In genomic region chr10:46350196-46350595, GRCm38 (mm10) we compare ENCODE assay signal across 23 mouse cellular contexts.
DNase-seq lines count a peak whose midpoint lies in the region; ATAC-seq and TF ChIP-seq lines count a peak whose summit lies in the region.
"Had no signal": no experiment of that assay in that cellular context is flagged by ENCODE, and none has a peak within 500 bp of the region (broad histone marks: within the 10 kb centered on the region; RNA-seq: fewer than 3 reads in every experiment).

No protein-coding gene starts in this region.

- ATAC-seq in hindbrain, embryonic 11.5 days (ENCODE audit: low FRiP score) = peak; percentile 30; the same call in 1 of the 2 replicates
- ATAC-seq in midbrain, embryonic 15.5 days (replicated peaks) = 0 out of 2 replicates have a peak, but pooled peaks have one; percentile 27
- ATAC-seq in hindbrain, embryonic 14.5 days (ENCODE audit: low FRiP score) = peak; percentile 57; the same call in 1 of the 2 replicates
- peak; percentile 65; the same call in 1 of the 2 replicates for ATAC-seq in neural tube, embryonic 13.5 days (ENCODE audit: low read depth)
- ATAC-seq: activated CD4-positive, CD25-positive, alpha-beta regulatory T cell, adult 4 months had no signal

- intact Hi-C loops in gastrocnemius, adult 2 months (cut with DNase I) = no loop called here

- H3K9me3 ChIP-seq in hindbrain, embryonic 11.5 days (ENCODE audit: control insufficient read depth, low read length) = no peaks in the 10 kb centered on the region
- H3K9me3 ChIP-seq in hindbrain, embryonic 10.5 days = no peaks in the 10 kb centered on the region
- H3K9me3 ChIP-seq in midbrain, embryonic 15.5 days = no peaks in the 10 kb centered on the region
- no peaks in the 10 kb centered on the region for H3K9me3 ChIP-seq in midbrain, embryonic 10.5 days (replicated peaks)
- no peaks in the 10 kb centered on the region for H3K9me3 ChIP-seq in hindbrain, embryonic 14.5 days (ENCODE audit: control insufficient read depth, low read length)
- no peaks in the 10 kb centered on the region for H3K9me3 ChIP-seq in neural tube, embryonic 13.5 days
- H3K9me3 ChIP-seq: embryonic facial prominence, embryonic 15.5 days; limb, embryonic 12.5 days; liver, embryonic 13.5 days; lung, embryonic 15.5 days; midbrain, embryonic 12.5 days had no signal

- no peak overlapping the region for H3K4me3 ChIP-seq in hindbrain, embryonic 11.5 days (ENCODE audit: low read depth, low read length)
- H3K4me3 ChIP-seq in hindbrain, embryonic 10.5 days = no peak overlapping the region
- H3K4me3 ChIP-seq in midbrain, embryonic 15.5 days = no peak overlapping the region
- no peak overlapping the region for H3K4me3 ChIP-seq in midbrain, embryonic 10.5 days
- no peak overlapping the region for H3K4me3 ChIP-seq in hindbrain, embryonic 14.5 days (replicated peaks; ENCODE audit: low read length)
- H3K4me3 ChIP-seq in neural tube, embryonic 13.5 days = no peak overlapping the region
- H3K4me3 ChIP-seq in gastrocnemius, adult 2 months = no peak overlapping the region
- H3K4me3 ChIP-seq: embryonic facial prominence, embryonic 15.5 days; left cerebral cortex, adult 2 months; limb, embryonic 12.5 days; liver, embryonic 13.5 days; lung, embryonic 15.5 days; midbrain, embryonic 12.5 days had no signal

- DNase-seq in hindbrain, embryonic 11.5 days (ENCODE audit: low spot score) = no peak
- DNase-seq in hindbrain, embryonic 10.5 days (ENCODE audit: low spot score) = no peak
- no peak for DNase-seq in midbrain, embryonic 10.5 days (ENCODE audit: low spot score)
- DNase-seq in hindbrain, embryonic 14.5 days (ENCODE audit: low spot score) = no peak
- DNase-seq in gastrocnemius, adult 2 months = no peak
- no peak for DNase-seq in thymus, postnatal 25 days
- DNase-seq: adrenal gland, postnatal 10 days; cerebellum, postnatal 14 days; heart, adult 18-20 months; heart, postnatal 36 days; kidney, postnatal 4 days; layer of hippocampus, adult 9-11 months; liver, embryonic 13.5 days; thymus, adult 2 months had no signal

- H3K27me3 ChIP-seq in hindbrain, embryonic 11.5 days (ENCODE audit: control insufficient read depth, insufficient read depth, low read length) = no peaks in the 10 kb centered on the region
- no peaks in the 10 kb centered on the region for H3K27me3 ChIP-seq in hindbrain, embryonic 10.5 days (ENCODE audit: insufficient read depth, poor library complexity, severe bottlenecking)
- H3K27me3 ChIP-seq in midbrain, embryonic 15.5 days (replicated peaks) = no peaks in the 10 kb centered on the region
- no peaks in the 10 kb centered on the region for H3K27me3 ChIP-seq in midbrain, embryonic 10.5 days (ENCODE audit: low read depth, poor library complexity, severe bottlenecking)
- no peaks in the 10 kb centered on the region for H3K27me3 ChIP-seq in hindbrain, embryonic 14.5 days (ENCODE audit: control insufficient read depth, insufficient read depth, low read length)
- no peaks in the 10 kb centered on the region for H3K27me3 ChIP-seq in neural tube, embryonic 13.5 days
- H3K27me3 ChIP-seq: embryonic facial prominence, embryonic 15.5 days; limb, embryonic 12.5 days; liver, embryonic 13.5 days; lung, embryonic 15.5 days; midbrain, embryonic 12.5 days had no signal

- H3K4me2 ChIP-seq in hindbrain, embryonic 11.5 days (replicated peaks; ENCODE audit: low read depth, low read length) = no peak overlapping the region
- H3K4me2 ChIP-seq in midbrain, embryonic 15.5 days = no peak overlapping the region
- no peak overlapping the region for H3K4me2 ChIP-seq in hindbrain, embryonic 14.5 days (replicated peaks)
- no peak overlapping the region for H3K4me2 ChIP-seq in neural tube, embryonic 13.5 days
- H3K4me2 ChIP-seq: embryonic facial prominence, embryonic 15.5 days; limb, embryonic 12.5 days; liver, embryonic 13.5 days; lung, embryonic 15.5 days; midbrain, embryonic 12.5 days had no signal

- no peak overlapping the region for H3K9ac ChIP-seq in hindbrain, embryonic 11.5 days (ENCODE audit: low read depth, low read length)
- no peak overlapping the region for H3K9ac ChIP-seq in midbrain, embryonic 15.5 days
- no peak overlapping the region for H3K9ac ChIP-seq in hindbrain, embryonic 14.5 days
- H3K9ac ChIP-seq in neural tube, embryonic 13.5 days = no peak overlapping the region
- H3K9ac ChIP-seq: embryonic facial prominence, embryonic 15.5 days; limb, embryonic 12.5 days; liver, embryonic 13.5 days; lung, embryonic 15.5 days; midbrain, embryonic 12.5 days had no signal

- TF ChIP-seq CTCF in gastrocnemius, adult 2 months (IDR thresholded peaks at IDR 0.05) = no peak

- H3K4me1 ChIP-seq in hindbrain, embryonic 11.5 days (replicated peaks; ENCODE audit: control insufficient read depth, insufficient read depth, low read length) = no peaks in the 10 kb centered on the region
- H3K4me1 ChIP-seq in hindbrain, embryonic 10.5 days (replicated peaks) = peaks cover 13% of the 10 kb centered on the region
- H3K4me1 ChIP-seq in midbrain, embryonic 15.5 days = no peaks in the 10 kb centered on the region
- peaks cover 7% of the 10 kb centered on the region for H3K4me1 ChIP-seq in midbrain, embryonic 10.5 days
- H3K4me1 ChIP-seq in hindbrain, embryonic 14.5 days (replicated peaks; ENCODE audit: control insufficient read depth, insufficient read depth, low read length) = peaks cover 8% of the 10 kb centered on the region; the same call in 1 of the 2 replicates
- peaks cover 15% of the 10 kb centered on the region for H3K4me1 ChIP-seq in neural tube, embryonic 13.5 days (replicated peaks)
- H3K4me1 ChIP-seq: embryonic facial prominence, embryonic 15.5 days; limb, embryonic 12.5 days; liver, embryonic 13.5 days; lung, embryonic 15.5 days; midbrain, embryonic 12.5 days had no signal

- WGBS in hindbrain, embryonic 11.5 days = 32% methylated on average over 2 of the region's 2 CpGs
- 21% methylated on average over 2 of the region's 2 CpGs for WGBS in hindbrain, embryonic 10.5 days
- WGBS in midbrain, embryonic 15.5 days = 9% methylated on average over 2 of the region's 2 CpGs
- 25% methylated on average over 2 of the region's 2 CpGs for WGBS in midbrain, embryonic 10.5 days
- 13% methylated on average over 2 of the region's 2 CpGs for WGBS in hindbrain, embryonic 14.5 days
- 4% methylated on average over 2 of the region's 2 CpGs for WGBS in neural tube, embryonic 13.5 days

- H3K27ac ChIP-seq in hindbrain, embryonic 11.5 days (ENCODE audit: low read depth, low read length) = no peak overlapping the region
- H3K27ac ChIP-seq in hindbrain, embryonic 10.5 days = no peak overlapping the region
- H3K27ac ChIP-seq in midbrain, embryonic 15.5 days = no peak overlapping the region
- H3K27ac ChIP-seq in midbrain, embryonic 10.5 days (replicated peaks) = no peak overlapping the region
- H3K27ac ChIP-seq in hindbrain, embryonic 14.5 days = peak overlapping the region; percentile 51; the same call in 1 of the 2 replicates
- peak overlapping the region; percentile 61 for H3K27ac ChIP-seq in neural tube, embryonic 13.5 days (replicated peaks)
- H3K27ac ChIP-seq in gastrocnemius, adult 2 months = no peak overlapping the region
- H3K27ac ChIP-seq: embryonic facial prominence, embryonic 15.5 days; left cerebral cortex, adult 2 months; limb, embryonic 12.5 days; liver, embryonic 13.5 days; lung, embryonic 15.5 days; macrophage; midbrain, embryonic 12.5 days had no signal

- H3K36me3 ChIP-seq in hindbrain, embryonic 11.5 days (ENCODE audit: control insufficient read depth, insufficient read depth, low read length) = no peaks in the 10 kb centered on the region
- no peaks in the 10 kb centered on the region for H3K36me3 ChIP-seq in hindbrain, embryonic 10.5 days
- H3K36me3 ChIP-seq in midbrain, embryonic 15.5 days (replicated peaks) = no peaks in the 10 kb centered on the region
- H3K36me3 ChIP-seq in midbrain, embryonic 10.5 days = no peaks in the 10 kb centered on the region
- no peaks in the 10 kb centered on the region for H3K36me3 ChIP-seq in hindbrain, embryonic 14.5 days (replicated peaks; ENCODE audit: control insufficient read depth, insufficient read depth)
- no peaks in the 10 kb centered on the region for H3K36me3 ChIP-seq in neural tube, embryonic 13.5 days
- H3K36me3 ChIP-seq: embryonic facial prominence, embryonic 15.5 days; limb, embryonic 12.5 days; liver, embryonic 13.5 days; lung, embryonic 15.5 days; midbrain, embryonic 12.5 days had no signal

Comparison
In these comparisons a context has a peak if more than half of its experiments do, and no peak if none do; other contexts are left out.
1. H3K27ac ChIP-seq: peak in hindbrain, embryonic 14.5 days (single experiment) and neural tube, embryonic 13.5 days (single experiment); none in hindbrain, embryonic 11.5 days (single experiment), hindbrain, embryonic 10.5 days (single experiment), midbrain, embryonic 15.5 days (single experiment), midbrain, embryonic 10.5 days (single experiment) and gastrocnemius, adult 2 months (single experiment).
2. Peak in every context shown above with its lines, with median percentiles within 50 percentile points of each other: ATAC-seq.